Mouse (Mus musculus) ES-E14 (cell line): ENCODE results near the gene Adora2b. TPM values are rescaled to one million over a fixed set of nuclear protein-coding genes. Genes with fewer than 3 reads are reported as not detected.

Experiments used
- DNase-seq: peaks from one replicate; pipeline ENCODE4 v3.0.0-alpha.2; 2013; ENCODE audit warnings: low read depth, low spot score
- H3K27ac ChIP-seq: 2 replicates; pipeline ENCODE4 v1.5.1; 2012; ENCODE audit warnings: low read depth, mild to moderate bottlenecking, low read length, moderate library complexity, mixed read lengths; ENCODE audit not compliant: poor library complexity, insufficient read depth, severe bottlenecking
- H3K36me3 ChIP-seq: 2 replicates; pipeline ENCODE4 v1.6.1; 2012; ENCODE audit warnings: mild to moderate bottlenecking, low read length, moderate library complexity, mixed read lengths; ENCODE audit not compliant: control insufficient read depth, poor library complexity, insufficient read depth, severe bottlenecking
- H3K4me1 ChIP-seq, 2 experiments: fragments of 150-350 bp in 1 of 2; sonication (generic) in 1 of 2; 2 replicates each; pipeline ENCODE4 v1.6.1; 2012; ENCODE audit warnings: low read length in 2 of 2, mild to moderate bottlenecking in 1 of 2, mixed read lengths in 1 of 2; ENCODE audit not compliant: control insufficient read depth in 2 of 2, insufficient read depth in 2 of 2, poor library complexity in 1 of 2
- H3K4me3 ChIP-seq, 2 experiments: fragments of 150-350 bp in 1 of 2; sonication (generic) in 1 of 2; 2 replicates each; pipeline ENCODE4 v1.5.1; 2012; ENCODE audit warnings: low read length in 2 of 2, low read depth in 1 of 2, mild to moderate bottlenecking in 1 of 2, mixed read lengths in 1 of 2; ENCODE audit not compliant: insufficient read depth in 1 of 2, poor library complexity in 1 of 2, severe bottlenecking in 1 of 2
- H3K9ac ChIP-seq: 2 replicates; pipeline ENCODE4 v1.6.1; 2012; ENCODE audit warnings: low read depth, mild to moderate bottlenecking, low read length, mixed read lengths; ENCODE audit not compliant: poor library complexity, insufficient read depth, severe bottlenecking
- H3K9me3 ChIP-seq: fragments of 150-350 bp; sonication (generic); 2 replicates; pipeline ENCODE4 v1.6.1; 2012; ENCODE audit warnings: low read depth, mild to moderate bottlenecking, low read length; ENCODE audit not compliant: control insufficient read depth, insufficient read depth
- CHD2 ChIP-seq: IDR thresholded peaks from 2 replicates; pipeline ENCODE4 v1.6.1; 2014; ENCODE audit warnings: mild to moderate bottlenecking, low read depth, low read length, inconsistent platforms
- HCFC1 ChIP-seq: IDR thresholded peaks from 2 replicates; pipeline ENCODE4 v1.6.1; 2012; ENCODE audit warnings: low read length, inconsistent platforms, borderline replicate concordance; ENCODE audit not compliant: insufficient read depth
- MAFK ChIP-seq: IDR thresholded peaks from 2 replicates; pipeline ENCODE4 v1.6.1; 2014; ENCODE audit warnings: mild to moderate bottlenecking, low read depth, low read length, inconsistent platforms; ENCODE audit not compliant: insufficient read depth
- ZC3H11A ChIP-seq: IDR thresholded peaks from 2 replicates; pipeline ENCODE4 v1.6.1; 2012; ENCODE audit warnings: low read depth, mild to moderate bottlenecking, inconsistent platforms, low read length, borderline replicate concordance
- ZNF384 ChIP-seq: IDR thresholded peaks from 2 replicates; pipeline ENCODE4 v1.6.1; 2012; ENCODE audit warnings: low read depth, low read length, inconsistent platforms
- in situ Hi-C, 2 experiments: fragments of 600-800 bp; cut with MboI; formaldehyde crosslinking; loops; one replicate each; pipeline ENCODE4 v1.15.1; 2025; ENCODE audit warnings: low sequenced_read_pairs in 2 of 2, inconsistent platforms in 1 of 2; ENCODE audit not compliant: unreplicated experiment in 2 of 2
- total RNA-seq: library from RNA; depleted of rRNA; stranded (reverse); fragments of 300-350 nt; gene quantifications from 2 replicates; pipeline ENCODE4 v1.2.3, GENCODE M21; 2012

The Adora2b gene
- total RNA-seq, 1 experiment: 8.0 TPM

GRCm38 (mm10) chr11:62223416-62223815, 25.4 kb upstream of the Adora2b start:
- in situ Hi-C loops: no loop called here
- H3K4me3 ChIP-seq: no peak overlapping the region
- no peak for DNase-seq

GRCm38 (mm10) chr11:62223962-62224361, 24.8 kb upstream of the Adora2b start:
- in situ Hi-C loops: no loop called here
- Histone ChIP-seq H3K9ac (no peak overlapping the region), H3K4me3 (no peak overlapping the region), H3K4me1 (no peaks in the 10 kb centered on the region), H3K36me3 (no peaks in the 10 kb centered on the region), H3K27ac (no peak overlapping the region), H3K9me3 (no peaks in the 10 kb centered on the region)
- DNase-seq: no peak
- TF ChIP-seq HCFC1: no peak

More at GRCm38 (mm10) chr11:62223416-62223815, 25.4 kb upstream of the Adora2b start:
- Histone ChIP-seq H3K36me3 (no peaks in the 10 kb centered on the region), H3K27ac (no peak overlapping the region), H3K9me3 (no peaks in the 10 kb centered on the region), H3K9ac (no peak overlapping the region), H3K4me1 (no peaks in the 10 kb centered on the region)
- TF ChIP-seq MAFK (no peak), HCFC1 (no peak), CHD2 (no peak), ZC3H11A (no peak), ZNF384 (no peak)

- H3K9me3 ChIP-seq: no peaks in the 10 kb centered on the region
- no peak for DNase-seq
- TF ChIP-seq MAFK: no peak
- no peak for TF ChIP-seq CHD2
- TF ChIP-seq HCFC1: no peak
- TF ChIP-seq ZNF384: no peak
- TF ChIP-seq ZC3H11A: no peak
- no peaks in the 10 kb centered on the region for H3K4me1 ChIP-seq
- H3K4me3 ChIP-seq: no peak overlapping the region
- H3K9ac ChIP-seq: no peak overlapping the region
- H3K27ac ChIP-seq: no peak overlapping the region
- in situ Hi-C loops: no loop called here
- no peaks in the 10 kb centered on the region for H3K36me3 ChIP-seq
Observed at GRCm38 (mm10) chr11:62224797-62225196, 24.0 kb upstream of the Adora2b start.

- TF ChIP-seq HCFC1: no peak
- no peak for TF ChIP-seq ZC3H11A
- TF ChIP-seq MAFK: no peak
- Histone ChIP-seq H3K4me3 (no peak overlapping the region), H3K9ac (no peak overlapping the region), H3K27ac (no peak overlapping the region), H3K9me3 (no peaks in the 10 kb centered on the region; the same call in 1 of the 2 replicates), H3K4me1 (no peaks in the 10 kb centered on the region), H3K36me3 (no peaks in the 10 kb centered on the region)
- in situ Hi-C loops: no loop called here
- no peak for DNase-seq
Observed at GRCm38 (mm10) chr11:62240631-62241261, 8.0 kb upstream of the Adora2b start.

- no peak overlapping the region for H3K4me3 ChIP-seq
- DNase-seq: no peak
- in situ Hi-C loops: no loop called here
- no peak overlapping the region for H3K27ac ChIP-seq
- H3K4me1 ChIP-seq: no peaks in the 10 kb centered on the region
- no peaks in the 10 kb centered on the region; the same call in 1 of the 2 replicates for H3K9me3 ChIP-seq
- TF ChIP-seq HCFC1 (no peak), ZC3H11A (no peak), ZNF384 (no peak), MAFK (no peak), CHD2 (no peak)
- H3K36me3 ChIP-seq: no peaks in the 10 kb centered on the region
- H3K9ac ChIP-seq: no peak overlapping the region
Observed at GRCm38 (mm10) chr11:62243871-62244270, 4.9 kb upstream of the Adora2b start.
